Mouse (Mus musculus) olfactory bulb, adult 2 months (tissue): Measurements from ENCODE around the gene Rps6kb2.

Experiments used
- CTCF ChIP-seq: fragments of 200-500 bp; IDR thresholded peaks from 2 replicates; pipeline ENCODE4 v1.5.1; 2012; ENCODE audit warnings: low read depth, mild to moderate bottlenecking, low read length, moderate library complexity; ENCODE audit not compliant: insufficient read depth
- POLR2A ChIP-seq: fragments of 200-500 bp; IDR thresholded peaks from 2 replicates; pipeline ENCODE4 v1.6.1; 2012; ENCODE audit warnings: mild to moderate bottlenecking, low read depth, low read length, moderate library complexity; ENCODE audit not compliant: insufficient read depth

- TF ChIP-seq POLR2A, result no peak
- no peak for TF ChIP-seq CTCF
These were observed 54.6 kb downstream of the Rps6kb2 start for GRCm38 (mm10) chr19:4108535-4108934.
